Mouse (Mus musculus): ENCODE results near the gene Foxp1.

- TF ChIP-seq CTCF (IDR thresholded peaks at IDR 0.05; ENCODE audit: borderline replicate concordance, extremely low read depth, insufficient read depth, insufficient read length) (no peak), POLR2A (IDR thresholded peaks at IDR 0.05; ENCODE audit: borderline replicate concordance, extremely low read depth, insufficient read depth, insufficient read length, poor library complexity, severe bottlenecking) (no peak)
Observed at GRCm38 (mm10) chr6:99093208-99093607, 429.3 kb downstream of the Foxp1 start.

All from brain, embryonic 14.5 days (tissue).